Mouse (Mus musculus): ENCODE results near the gene Tmprss7. TPM values are rescaled to one million over a fixed set of nuclear protein-coding genes. Genes with fewer than 3 reads are reported as not detected.

Tmprss7 gene
- polyA plus RNA-seq, 1 experiment from 2014 or later: not detected

- Histone ChIP-seq H3K36me3 (ENCODE audit: inconsistent target) (no peaks in the 10 kb centered on the region), H3K27ac (no peak overlapping the region), H3K4me3 (ENCODE audit: inconsistent target) (no peak overlapping the region), H3K79me2 (ENCODE audit: inconsistent target) (no peaks in the 10 kb centered on the region)
- 90% methylated on average over 5 of the region's 5 CpGs for WGBS (ENCODE audit: missing documents)
Measured at GRCm38 (mm10) chr16:45713261-45713660, 19.8 kb upstream of the Tmprss7 start.

GRCm38 (mm10) chr16:45711263-45711662, 17.8 kb upstream of the Tmprss7 start:
- Histone ChIP-seq H3K4me3 (ENCODE audit: inconsistent target) (no peak overlapping the region), H3K79me2 (ENCODE audit: inconsistent target) (no peaks in the 10 kb centered on the region), H3K36me3 (ENCODE audit: inconsistent target) (no peaks in the 10 kb centered on the region), H3K27ac (no peak overlapping the region)
- 75% methylated on average over 7 of the region's 7 CpGs for WGBS (ENCODE audit: missing documents)

GRCm38 (mm10) chr16:45699301-45699700, 5.8 kb upstream of the Tmprss7 start:
- no peaks in the 10 kb centered on the region for H3K36me3 ChIP-seq (ENCODE audit: inconsistent target)
- no peaks in the 10 kb centered on the region for H3K79me2 ChIP-seq (ENCODE audit: inconsistent target)
- 85% methylated on average over 5 of the region's 5 CpGs for WGBS (ENCODE audit: missing documents)
- no peak overlapping the region for H3K27ac ChIP-seq
- H3K4me3 ChIP-seq (ENCODE audit: inconsistent target): no peak overlapping the region

GRCm38 (mm10) chr16:45697996-45698395, 4.5 kb upstream of the Tmprss7 start:
- Histone ChIP-seq H3K36me3 (ENCODE audit: inconsistent target) (no peaks in the 10 kb centered on the region), H3K27ac (no peak overlapping the region), H3K79me2 (ENCODE audit: inconsistent target) (no peaks in the 10 kb centered on the region), H3K4me3 (ENCODE audit: inconsistent target) (no peak overlapping the region)
- WGBS (ENCODE audit: missing documents): 93% methylated on average over 6 of the region's 6 CpGs

GRCm38 (mm10) chr16:45695445-45696160, 2.1 kb upstream of the Tmprss7 start:
- Histone ChIP-seq H3K36me3 (ENCODE audit: inconsistent target) (no peaks in the 10 kb centered on the region), H3K27ac (no peak overlapping the region), H3K79me2 (ENCODE audit: inconsistent target) (no peaks in the 10 kb centered on the region), H3K4me3 (ENCODE audit: inconsistent target) (no peak overlapping the region)
- WGBS (ENCODE audit: missing documents): 91% methylated on average over 9 of the region's 9 CpGs

GRCm38 (mm10) chr16:45692851-45693250, 607 bp downstream of the Tmprss7 start:
- no peaks in the 10 kb centered on the region for H3K36me3 ChIP-seq (ENCODE audit: inconsistent target)
- H3K79me2 ChIP-seq (ENCODE audit: inconsistent target): no peaks in the 10 kb centered on the region
- no peak overlapping the region for H3K27ac ChIP-seq
- WGBS (ENCODE audit: missing documents): 85% methylated on average over 3 of the region's 3 CpGs
- H3K4me3 ChIP-seq (ENCODE audit: inconsistent target): no peak overlapping the region

GRCm38 (mm10) chr16:45690178-45690577, 3.3 kb downstream of the Tmprss7 start:
- no peak overlapping the region for H3K4me3 ChIP-seq (ENCODE audit: inconsistent target)
- no peaks in the 10 kb centered on the region for H3K36me3 ChIP-seq (ENCODE audit: inconsistent target)
- no peak overlapping the region for H3K27ac ChIP-seq
- WGBS (ENCODE audit: missing documents): 49% methylated on average over 4 of the region's 4 CpGs
- no peaks in the 10 kb centered on the region for H3K79me2 ChIP-seq (ENCODE audit: inconsistent target)

- Histone ChIP-seq H3K79me2 (ENCODE audit: inconsistent target) (no peaks in the 10 kb centered on the region), H3K36me3 (ENCODE audit: inconsistent target) (no peaks in the 10 kb centered on the region), H3K4me3 (ENCODE audit: inconsistent target) (no peak overlapping the region), H3K27ac (no peak overlapping the region)
- 91% methylated on average over 3 of the region's 3 CpGs for WGBS (ENCODE audit: missing documents)
Measured at GRCm38 (mm10) chr16:45686833-45687232, 6.6 kb downstream of the Tmprss7 start.

GRCm38 (mm10) chr16:45685295-45685694, 8.2 kb downstream of the Tmprss7 start:
- no peak overlapping the region for H3K27ac ChIP-seq
- H3K4me3 ChIP-seq (ENCODE audit: inconsistent target): no peak overlapping the region
- H3K36me3 ChIP-seq (ENCODE audit: inconsistent target): no peaks in the 10 kb centered on the region
- 82% methylated on average over 3 of the region's 3 CpGs for WGBS (ENCODE audit: missing documents)
- no peaks in the 10 kb centered on the region for H3K79me2 ChIP-seq (ENCODE audit: inconsistent target)

- no peak overlapping the region for H3K4me3 ChIP-seq (ENCODE audit: inconsistent target)
- no peaks in the 10 kb centered on the region for H3K79me2 ChIP-seq (ENCODE audit: inconsistent target)
- H3K36me3 ChIP-seq (ENCODE audit: inconsistent target): no peaks in the 10 kb centered on the region
- WGBS (ENCODE audit: missing documents): 15% methylated on average over 8 of the region's 8 CpGs
- no peak overlapping the region for H3K27ac ChIP-seq
Measured at GRCm38 (mm10) chr16:45684815-45685214, 8.6 kb downstream of the Tmprss7 start.

GRCm38 (mm10) chr16:45676462-45676861, 17.0 kb downstream of the Tmprss7 start:
- H3K4me3 ChIP-seq (ENCODE audit: inconsistent target): no peak overlapping the region
- no peaks in the 10 kb centered on the region for H3K79me2 ChIP-seq (ENCODE audit: inconsistent target)
- no peaks in the 10 kb centered on the region for H3K36me3 ChIP-seq (ENCODE audit: inconsistent target)
- H3K27ac ChIP-seq: no peak overlapping the region
- WGBS (ENCODE audit: missing documents): 0% methylated on average over 1 of the region's 1 CpGs

- 96% methylated on average over 4 of the region's 4 CpGs for WGBS (ENCODE audit: missing documents)
- Histone ChIP-seq H3K27ac (no peak overlapping the region), H3K4me3 (ENCODE audit: inconsistent target) (no peak overlapping the region), H3K36me3 (ENCODE audit: inconsistent target) (no peaks in the 10 kb centered on the region), H3K79me2 (ENCODE audit: inconsistent target) (no peaks in the 10 kb centered on the region)
Measured at GRCm38 (mm10) chr16:45670005-45670404, 23.5 kb downstream of the Tmprss7 start.

- Histone ChIP-seq H3K36me3 (ENCODE audit: inconsistent target) (no peaks in the 10 kb centered on the region), H3K27ac (peak overlapping the region; percentile 21; the same call in 1 of the 2 replicates)
- 6% methylated on average over 3 of the region's 3 CpGs for WGBS (ENCODE audit: missing documents)
Measured at GRCm38 (mm10) chr16:45668178-45668577, 25.3 kb downstream of the Tmprss7 start.

GRCm38 (mm10) chr16:45666136-45666535, 27.3 kb downstream of the Tmprss7 start:
- peak overlapping the region; percentile 35 for H3K27ac ChIP-seq
- H3K4me3 ChIP-seq (ENCODE audit: inconsistent target): no peak overlapping the region
- WGBS (ENCODE audit: missing documents): 3% methylated on average over 2 of the region's 2 CpGs
- H3K79me2 ChIP-seq (ENCODE audit: inconsistent target): no peaks in the 10 kb centered on the region
- H3K36me3 ChIP-seq (ENCODE audit: inconsistent target): no peaks in the 10 kb centered on the region

More at GRCm38 (mm10) chr16:45668178-45668577, 25.3 kb downstream of the Tmprss7 start:
- Histone ChIP-seq H3K79me2 (ENCODE audit: inconsistent target) (no peaks in the 10 kb centered on the region), H3K4me3 (ENCODE audit: inconsistent target) (no peak overlapping the region)

GRCm38 (mm10) chr16:45662381-45662780, 31.1 kb downstream of the Tmprss7 start:
- Histone ChIP-seq H3K36me3 (ENCODE audit: inconsistent target) (no peaks in the 10 kb centered on the region), H3K4me3 (ENCODE audit: inconsistent target) (no peak overlapping the region), H3K27ac (no peak overlapping the region), H3K79me2 (ENCODE audit: inconsistent target) (no peaks in the 10 kb centered on the region)

GRCm38 (mm10) chr16:45659596-45659995, 33.9 kb downstream of the Tmprss7 start:
- Histone ChIP-seq H3K4me3 (ENCODE audit: inconsistent target) (no peak overlapping the region), H3K79me2 (ENCODE audit: inconsistent target) (no peaks in the 10 kb centered on the region), H3K27ac (no peak overlapping the region), H3K36me3 (ENCODE audit: inconsistent target) (no peaks in the 10 kb centered on the region)
- 90% methylated on average over 4 of the region's 4 CpGs for WGBS (ENCODE audit: missing documents)

Data from macrophage (primary cell).